Mouse (Mus musculus) frontal cortex, adult 2 months (tissue): ENCODE results near the gene Usp18. TPM values are rescaled to one million over a fixed set of nuclear protein-coding genes. Genes with fewer than 3 reads are reported as not detected.

ENCODE experiments used
- DNase-seq, 2 experiments: peaks; one replicate each; pipeline ENCODE4 v3.0.0; 2022; ENCODE audit warnings: low spot score in 1 of 2; ENCODE audit errors: extremely low spot score in 1 of 2
- polyA plus RNA-seq: library from polyadenylated mRNA; depleted of rRNA; stranded (reverse); fragments of >200 nt; gene quantifications from 2 replicates; pipeline ENCODE4 v1.2.3, GENCODE M21; 2012

Usp18 gene
- polyA plus RNA-seq, 1 experiment = 3.4 TPM

- DNase-seq = no peak
Measured at GRCm38 (mm10) chr6:121224067-121224466, 21.6 kb upstream of the Usp18 start.

- no peak for DNase-seq
Measured at GRCm38 (mm10) chr6:121224993-121225392, 20.7 kb upstream of the Usp18 start.

- no peak for DNase-seq
Measured at GRCm38 (mm10) chr6:121226043-121226442, 19.7 kb upstream of the Usp18 start.

- no peak for DNase-seq
Measured at GRCm38 (mm10) chr6:121226744-121227143, 19.0 kb upstream of the Usp18 start.

GRCm38 (mm10) chr6:121228421-121228820 is 17.3 kb upstream of the Usp18 start:
- DNase-seq = no peak

GRCm38 (mm10) chr6:121232652-121233051 is 13.1 kb upstream of the Usp18 start:
- DNase-seq = no peak

- DNase-seq = no peak
Measured at GRCm38 (mm10) chr6:121236386-121236785, 9.3 kb upstream of the Usp18 start.

- DNase-seq = no peak
Measured at GRCm38 (mm10) chr6:121238209-121238608, 7.5 kb upstream of the Usp18 start.

GRCm38 (mm10) chr6:121241780-121242179 is 3.9 kb upstream of the Usp18 start:
- no peak for DNase-seq

- no peak for DNase-seq
Measured at GRCm38 (mm10) chr6:121243161-121243560, 2.5 kb upstream of the Usp18 start.

- DNase-seq = no peak
Measured at GRCm38 (mm10) chr6:121246037-121246361, 293 bp downstream of the Usp18 start.

GRCm38 (mm10) chr6:121250406-121250805 is 4.7 kb downstream of the Usp18 start:
- no peak for DNase-seq

GRCm38 (mm10) chr6:121251256-121251655 is 5.5 kb downstream of the Usp18 start:
- DNase-seq = no peak

GRCm38 (mm10) chr6:121260548-121260947 is 14.8 kb downstream of the Usp18 start:
- peak; percentile 20 to 92 for DNase-seq

- DNase-seq = no peak
Measured at GRCm38 (mm10) chr6:121261233-121261632, 15.5 kb downstream of the Usp18 start.

GRCm38 (mm10) chr6:121262004-121262403 is 16.3 kb downstream of the Usp18 start:
- no peak for DNase-seq

GRCm38 (mm10) chr6:121262496-121262895 is 16.8 kb downstream of the Usp18 start:
- DNase-seq = no peak

- no peak for DNase-seq
Measured at GRCm38 (mm10) chr6:121270156-121270555, 24.4 kb downstream of the Usp18 start.

- DNase-seq = no peak
Measured at GRCm38 (mm10) chr6:121271707-121272074, 26.0 kb downstream of the Usp18 start.

- DNase-seq = peak; percentile 67 to 91
Measured at GRCm38 (mm10) chr6:121272075-121272800, 26.5 kb downstream of the Usp18 start.

- DNase-seq = peak in 1 of 2 experiments; percentile 63
Measured at GRCm38 (mm10) chr6:121274356-121274755, 28.6 kb downstream of the Usp18 start.

GRCm38 (mm10) chr6:121284132-121284531 is 38.4 kb downstream of the Usp18 start:
- no peak for DNase-seq

- no peak for DNase-seq
Measured at GRCm38 (mm10) chr6:121299317-121299716, 53.6 kb downstream of the Usp18 start.
